Mouse (Mus musculus): ENCODE data around the gene Slit3.
A peak's percentile ranks its signal among the peaks of the same experiment; 100 is the strongest.

Gene Slit3

GRCm38 (mm10) chr11:35583633-35584032, 462.6 kb downstream of the Slit3 start:
- no peak for DNase-seq (ENCODE audit: low spot score in 2 of 2)

DNA sequence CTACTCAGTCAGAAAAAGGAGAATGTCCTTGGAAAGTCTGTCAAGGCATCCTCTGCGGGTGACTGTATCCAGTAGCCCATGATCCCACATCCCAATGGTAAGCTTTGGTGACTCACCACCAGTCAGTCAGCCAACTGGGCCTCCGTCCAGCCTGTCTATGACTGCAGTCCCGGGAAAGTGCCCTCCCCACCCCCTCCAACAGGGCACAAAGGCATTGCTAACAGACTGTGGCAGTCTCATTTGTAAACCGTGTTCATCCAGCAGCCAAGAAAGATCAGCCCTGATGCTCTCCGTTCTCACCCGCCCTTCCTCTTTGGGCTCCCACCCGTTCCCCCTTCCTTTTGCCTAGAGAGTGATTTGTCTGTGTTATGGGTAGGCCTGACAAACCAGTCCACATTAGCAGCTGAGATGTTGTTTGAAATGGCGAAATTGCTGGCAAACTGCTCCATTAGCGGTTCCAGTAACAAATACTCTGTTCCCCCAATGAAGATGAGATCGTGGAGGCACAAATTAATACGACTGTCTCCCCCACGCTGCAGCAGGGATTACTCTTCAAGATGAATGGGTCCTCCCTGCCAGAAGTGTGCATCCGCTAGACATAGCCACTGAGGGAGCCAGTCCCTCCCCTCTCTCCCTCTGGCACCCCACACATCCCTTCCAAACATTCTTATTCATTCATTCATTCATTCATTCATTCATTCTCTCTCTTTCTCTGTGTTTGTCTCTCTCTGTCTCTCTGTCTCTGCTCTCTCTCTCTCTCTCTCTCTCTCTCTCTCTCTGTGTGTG, 466.3 kb downstream of the Slit3 start:
- peak; percentile 17 to 70 for DNase-seq (ENCODE audit: low spot score in 2 of 2)

DNA sequence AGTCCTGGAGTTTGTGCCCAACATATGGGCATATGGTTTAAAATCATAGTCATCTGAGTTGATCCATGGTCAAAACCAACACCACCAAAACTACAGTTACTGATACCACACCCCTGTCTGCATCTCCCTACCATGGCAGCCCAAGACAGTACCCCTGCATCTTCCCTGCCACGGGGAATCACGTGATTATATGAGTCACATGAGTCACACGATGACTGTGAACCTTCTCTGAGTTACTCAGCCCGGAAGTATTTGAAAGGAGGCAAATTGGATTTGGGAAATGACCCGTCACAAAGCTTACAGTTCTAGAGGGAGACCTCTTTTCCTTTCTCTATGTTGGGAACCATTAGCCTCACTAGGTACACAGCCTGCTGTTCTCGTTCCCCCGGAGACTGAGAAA, 468.9 kb downstream of the Slit3 start:
- DNase-seq (ENCODE audit: low spot score in 2 of 2): no peak

DNA sequence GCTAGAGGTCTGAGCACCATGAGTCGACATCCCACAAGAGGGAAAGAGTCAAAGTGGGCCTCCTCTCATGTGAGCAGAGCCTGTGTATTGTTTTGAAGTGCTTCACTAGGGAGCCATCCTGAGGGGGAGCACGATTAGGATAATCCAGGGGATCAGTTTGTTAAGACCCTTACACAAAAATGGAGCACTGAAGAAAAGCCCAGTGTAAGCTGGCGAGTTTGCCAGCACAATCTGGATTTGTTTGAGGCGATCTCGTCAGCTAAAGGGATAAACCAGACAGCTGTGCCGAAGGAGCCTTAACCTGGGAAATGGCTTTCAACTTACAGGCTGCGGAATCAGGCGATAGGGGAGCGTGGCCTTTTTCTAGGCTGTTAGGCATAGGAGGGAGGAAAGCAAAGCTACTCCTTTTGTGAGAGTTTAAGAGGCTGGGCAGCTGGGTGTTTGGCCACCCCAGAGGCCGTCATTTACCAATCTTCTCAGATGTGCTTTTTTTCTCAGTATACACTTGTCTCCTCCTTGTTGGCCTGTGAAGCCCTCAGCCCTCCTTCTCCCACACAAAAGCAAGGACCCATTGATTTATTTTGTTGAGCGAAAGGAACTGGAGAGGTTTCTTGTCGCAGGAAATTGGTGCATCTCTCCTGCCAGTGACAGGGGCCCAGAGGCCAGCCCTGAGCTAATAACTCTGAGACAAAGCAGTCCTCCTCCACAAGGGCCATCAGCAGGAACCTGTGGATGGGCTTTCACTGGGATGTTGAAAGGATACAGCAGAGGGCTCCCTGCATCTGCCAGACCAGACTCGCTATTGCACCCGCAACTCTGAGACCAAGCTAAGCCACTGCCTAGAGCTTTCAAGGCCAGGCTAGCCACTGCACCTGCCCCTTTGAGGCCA, 472.4 kb downstream of the Slit3 start:
- no peak for DNase-seq (ENCODE audit: low spot score in 2 of 2)

GRCm38 (mm10) chr11:35596064-35596463, 475.0 kb downstream of the Slit3 start:
- no peak for DNase-seq (ENCODE audit: low spot score in 2 of 2)

GRCm38 (mm10) chr11:35597882-35598281, 476.9 kb downstream of the Slit3 start:
- DNase-seq (ENCODE audit: low spot score in 2 of 2): no peak

DNA sequence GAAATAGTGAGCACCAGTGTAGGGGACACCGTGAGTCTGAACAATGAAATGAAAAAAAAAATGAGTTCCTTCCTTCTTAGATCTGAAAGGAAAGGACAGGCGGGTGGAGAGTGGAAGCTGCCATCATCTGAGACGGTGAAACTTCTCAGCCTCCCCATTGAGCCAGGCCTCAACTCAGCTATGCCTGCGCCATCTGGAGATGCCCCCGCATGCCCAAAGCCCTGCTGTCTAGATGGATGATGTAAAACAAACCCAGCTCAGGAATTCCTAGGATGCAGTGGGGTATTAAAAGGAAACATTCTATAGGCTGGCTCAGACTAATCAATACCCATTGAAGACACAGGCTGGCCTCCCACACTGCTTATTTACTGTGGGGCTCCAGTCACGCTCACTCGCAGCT, 477.7 kb downstream of the Slit3 start:
- no peak for DNase-seq (ENCODE audit: low spot score in 2 of 2)

DNA sequence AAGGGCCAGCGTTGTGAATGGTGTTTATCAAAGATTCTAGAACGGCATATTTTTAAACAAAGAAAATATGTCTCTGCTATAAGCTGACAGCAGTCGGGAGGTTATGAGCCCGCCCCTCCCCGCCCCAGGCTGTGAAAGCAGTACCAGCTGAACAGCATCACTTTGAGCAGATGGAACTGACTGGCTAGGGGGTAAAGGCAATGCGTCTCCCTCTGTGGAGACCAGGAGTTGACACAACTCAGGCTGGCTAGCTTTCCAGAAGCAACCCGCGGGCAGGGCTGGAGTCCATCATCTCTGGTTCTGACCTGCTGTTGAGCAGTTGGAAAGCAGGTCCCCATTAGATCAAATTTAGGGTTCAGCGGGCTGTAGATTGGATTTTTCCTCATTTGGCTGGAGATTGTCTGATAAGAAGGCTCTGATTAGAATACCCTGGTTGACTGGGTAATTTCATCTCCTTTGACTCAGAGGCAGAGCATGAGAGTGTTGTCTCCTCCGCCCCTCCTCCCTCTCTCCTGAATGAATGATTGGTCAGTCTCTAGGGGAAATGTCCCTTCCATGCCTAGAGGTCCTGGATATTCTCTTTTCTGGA, 480.7 kb downstream of the Slit3 start:
- no peak for DNase-seq (ENCODE audit: low spot score in 2 of 2)

GRCm38 (mm10) chr11:35602586-35602985, 481.6 kb downstream of the Slit3 start:
- DNase-seq (ENCODE audit: low spot score in 2 of 2): no peak

DNA sequence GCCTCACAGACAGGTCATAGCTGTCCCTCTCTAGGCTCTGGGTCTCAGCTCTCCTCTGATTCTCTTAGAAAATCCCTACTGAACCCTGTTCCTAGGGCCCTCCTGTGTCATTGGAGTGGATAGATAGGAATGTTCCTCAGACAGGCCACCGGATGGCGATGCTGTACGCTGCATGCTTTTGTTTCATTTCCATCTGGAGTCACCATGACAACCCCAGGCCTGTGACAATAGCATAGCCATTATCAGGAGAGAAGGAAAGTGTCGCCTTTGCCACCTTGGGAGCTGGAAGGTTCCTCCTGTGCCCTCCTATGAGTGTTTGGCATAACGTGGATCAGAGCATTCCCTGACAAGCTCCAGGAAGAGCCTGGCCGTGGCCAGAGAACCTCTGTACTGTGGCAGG, 482.9 kb downstream of the Slit3 start:
- no peak for DNase-seq (ENCODE audit: low spot score in 2 of 2)

GRCm38 (mm10) chr11:35604848-35605790, 484.1 kb downstream of the Slit3 start:
- DNase-seq (ENCODE audit: low spot score in 2 of 2): peak in 1 of 2 experiments; percentile 14

DNA sequence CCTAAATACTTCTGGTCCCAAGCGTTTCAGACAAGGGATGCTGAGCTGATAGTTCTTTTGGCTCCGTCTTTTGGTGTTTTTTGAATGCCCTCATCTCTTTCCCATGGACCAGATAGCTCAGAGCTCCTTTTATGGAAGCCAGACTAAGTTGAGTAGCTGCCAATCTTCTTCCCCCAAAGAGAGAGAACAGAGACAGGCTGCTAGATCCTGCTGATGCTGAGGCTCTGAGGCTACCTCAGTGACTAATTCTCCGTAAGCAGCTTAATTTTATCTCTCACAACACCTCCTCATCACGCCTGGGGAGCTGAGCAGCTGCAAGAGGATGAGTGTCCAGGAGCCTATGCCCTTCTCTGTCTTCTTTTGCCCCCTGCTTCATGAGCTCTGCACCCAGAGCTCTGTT, 486.2 kb downstream of the Slit3 start:
- DNase-seq (ENCODE audit: low spot score in 2 of 2): no peak

GRCm38 (mm10) chr11:35608794-35609193, 487.8 kb downstream of the Slit3 start:
- DNase-seq (ENCODE audit: low spot score in 2 of 2): no peak

DNA sequence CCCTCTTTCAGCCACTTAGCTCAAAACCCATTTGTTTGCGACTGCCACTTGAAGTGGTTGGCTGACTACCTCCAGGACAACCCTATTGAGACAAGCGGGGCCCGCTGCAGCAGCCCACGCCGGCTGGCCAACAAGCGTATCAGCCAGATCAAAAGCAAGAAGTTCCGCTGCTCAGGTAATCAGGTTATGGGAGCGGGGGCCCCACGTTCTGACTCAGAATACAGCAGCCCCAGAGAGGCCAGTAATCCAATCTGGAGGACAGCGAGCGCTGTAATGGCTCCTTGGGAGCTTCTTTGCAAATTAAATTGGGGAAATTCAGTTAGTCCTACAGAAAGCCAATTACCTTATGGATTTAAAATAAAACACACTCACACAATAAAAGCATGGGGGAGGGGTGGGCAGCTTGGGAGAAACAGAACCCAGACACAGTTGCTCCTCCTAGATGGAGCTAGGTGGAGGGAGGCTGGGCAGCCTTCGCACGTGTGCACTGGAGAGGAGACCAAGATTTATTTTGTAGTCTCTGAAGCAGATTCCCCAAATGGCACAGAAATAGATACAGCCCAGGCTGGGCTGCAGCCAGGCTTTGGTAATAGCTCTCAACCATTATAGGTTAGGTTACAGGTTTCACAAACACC, 491.4 kb downstream of the Slit3 start:
- DNase-seq (ENCODE audit: low spot score in 2 of 2): no peak

- no peak for DNase-seq (ENCODE audit: low spot score in 2 of 2)
These were observed 493.5 kb downstream of the Slit3 start for GRCm38 (mm10) chr11:35614530-35614929.

DNA sequence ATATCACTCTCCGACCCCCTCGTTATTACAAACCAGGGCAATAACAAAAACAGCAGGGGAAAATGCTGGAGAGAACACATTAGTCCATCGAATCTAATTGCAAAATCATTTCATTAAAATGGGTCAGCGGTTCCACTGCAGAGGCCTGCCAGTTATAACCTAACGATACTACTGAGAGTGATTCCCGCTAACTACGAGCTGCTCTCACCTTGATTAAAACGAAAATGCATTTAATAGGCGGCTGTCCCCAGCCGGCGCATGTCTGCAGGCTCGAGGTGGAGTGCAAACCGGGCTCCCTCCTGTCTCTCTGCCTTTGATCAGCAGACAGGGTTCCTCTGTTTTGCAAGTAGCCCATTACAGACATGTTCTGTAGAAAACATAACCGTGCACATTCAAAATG, 498.4 kb downstream of the Slit3 start:
- no peak for DNase-seq (ENCODE audit: low spot score in 2 of 2)

DNA sequence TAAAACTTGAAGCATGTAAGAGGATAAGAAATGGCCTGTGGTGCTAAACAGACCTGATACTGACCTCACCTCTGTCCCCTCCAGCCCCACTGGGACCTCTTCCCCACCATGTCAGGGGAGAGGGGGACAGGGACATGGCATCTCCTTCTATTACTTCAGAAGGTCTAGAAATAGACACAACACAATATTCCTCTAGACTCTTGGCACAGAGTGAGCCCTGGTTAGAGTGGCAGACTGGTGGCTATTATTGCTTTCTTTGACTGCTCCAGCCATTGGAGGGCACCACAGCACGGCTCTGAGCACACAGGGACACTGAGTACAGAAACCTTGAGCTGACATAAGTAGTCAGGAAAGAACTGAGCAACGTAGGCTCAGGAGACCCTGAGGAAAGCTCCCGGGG, 501.7 kb downstream of the Slit3 start:
- DNase-seq (ENCODE audit: low spot score in 2 of 2): no peak

DNA sequence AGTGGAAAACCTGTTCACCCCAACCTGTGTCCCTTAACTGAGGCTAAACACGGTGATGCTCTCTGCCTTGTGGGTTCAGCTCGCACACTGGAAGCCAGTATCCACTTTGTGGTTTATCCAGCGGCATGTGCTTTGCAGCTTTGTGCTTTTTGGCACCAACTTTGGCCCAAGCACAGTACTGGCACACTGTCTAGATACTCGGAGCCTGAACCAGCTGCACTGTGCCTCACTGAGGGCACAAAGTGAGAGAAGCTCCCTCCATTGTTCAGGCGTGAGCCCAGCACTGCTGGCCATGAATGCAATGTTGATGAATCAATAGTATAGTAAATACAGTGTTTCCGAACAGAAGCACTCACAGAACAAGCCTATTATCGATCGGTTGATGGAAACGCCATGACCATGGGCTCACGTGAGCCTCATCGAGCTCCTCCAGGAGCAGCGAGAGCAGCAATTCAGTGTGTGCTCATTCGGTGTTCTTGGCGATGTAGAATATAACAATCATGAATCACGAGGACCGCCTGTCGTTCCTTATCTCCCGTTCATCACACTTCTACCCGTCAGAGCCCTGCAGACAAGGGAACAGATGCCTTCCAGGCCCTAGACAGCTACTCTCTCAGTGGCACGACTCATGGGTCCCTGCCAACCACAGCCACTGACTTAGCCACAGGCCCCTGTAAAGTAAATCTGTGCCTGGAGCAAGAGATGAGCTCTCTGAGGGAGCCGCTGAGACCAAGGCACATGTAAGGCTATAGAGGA, 503.7 kb downstream of the Slit3 start:
- DNase-seq (ENCODE audit: low spot score in 2 of 2): peak in 1 of 2 experiments; percentile 34

GRCm38 (mm10) chr11:35625576-35625975, 504.6 kb downstream of the Slit3 start:
- DNase-seq (ENCODE audit: low spot score in 2 of 2): no peak

Data from urinary bladder, postnatal 36 days (tissue).